Mouse (Mus musculus): ENCODE results near the gene Ccl17. TPM values are rescaled to one million over a fixed set of nuclear protein-coding genes. Genes with fewer than 3 reads are reported as not detected.

The Ccl17 gene
- total RNA-seq, 2 experiments from 2014 or later, result 8.3 to 9.2 TPM

Other genes starting within 250 kb of the Ccl17 start
- gene Rspry1, start 208.5 kb upstream of the Ccl17 start, total RNA-seq (2021), result 10 to 100 TPM; 27.4 to 29.2 TPM
- gene Fam192a, start 208.5 kb upstream of the Ccl17 start, total RNA-seq (2021), result 10 to 100 TPM; 37.5 to 42.1 TPM
- gene Arl2bp, start 143.9 kb upstream of the Ccl17 start, total RNA-seq (2021), result 100 to 1,000 TPM; 135 to 140 TPM
- 10 to 100 TPM; 26.7 to 31.3 TPM for gene Pllp, start 114.2 kb upstream of the Ccl17 start, total RNA-seq (2021)
- not detected for gene Ccl22, start 64.9 kb upstream of the Ccl17 start, total RNA-seq (2021)
- 100 to 1,000 TPM; 569 to 570 TPM for gene Cx3cl1, start 38.4 kb upstream of the Ccl17 start, total RNA-seq (2021)
- gene Coq9, start 27.9 kb downstream of the Ccl17 start, total RNA-seq (2021), result 10 to 100 TPM; 76.6 to 90.5 TPM
- gene Ciapin1, start 27.9 kb downstream of the Ccl17 start, total RNA-seq (2021), result 10 to 100 TPM; 72.3 to 75.6 TPM
- 10 to 100 TPM; 74.5 to 75.7 TPM for gene Polr2c, start 47.0 kb downstream of the Ccl17 start, total RNA-seq (2021)
- 10 to 100 TPM; 18.6 to 20.9 TPM for gene Dok4, start 65.9 kb downstream of the Ccl17 start, total RNA-seq (2021)
- 1 to 10 TPM; 1.5 to 1.9 TPM for gene Ccdc102a, start 107.6 kb downstream of the Ccl17 start, total RNA-seq (2021)
- gene Adgrg5, start 113.2 kb downstream of the Ccl17 start, total RNA-seq (2021), result not detected
- 10 to 100 TPM; 81.2 to 81.3 TPM for gene Adgrg1, start 164.3 kb downstream of the Ccl17 start, total RNA-seq (2021)
- under 1 TPM; 0.30 to 0.87 TPM for gene Adgrg3, start 207.2 kb downstream of the Ccl17 start, total RNA-seq (2021)
- gene Drc7, start 244.7 kb downstream of the Ccl17 start, total RNA-seq (2021), result under 1 TPM; 0.45 to 0.81 TPM

All from left cerebral cortex, adult 18-20 months (tissue).